Mouse (Mus musculus): ENCODE measurements around the gene Eno4. TPM values are rescaled to one million over a fixed set of nuclear protein-coding genes. Genes with fewer than 3 reads are reported as not detected.
"Not testable (repeated sequence)": the region's sequence is repeated elsewhere in the genome, so short reads cannot be mapped to it uniquely, and the experiment has no call there.

Eno4 gene
- 0.46 and 0.90 TPM in 2 replicates for polyA plus RNA-seq (2016; fragmentation: Nextera tagmentation; extraction: Ambion mirVana)

DNA sequence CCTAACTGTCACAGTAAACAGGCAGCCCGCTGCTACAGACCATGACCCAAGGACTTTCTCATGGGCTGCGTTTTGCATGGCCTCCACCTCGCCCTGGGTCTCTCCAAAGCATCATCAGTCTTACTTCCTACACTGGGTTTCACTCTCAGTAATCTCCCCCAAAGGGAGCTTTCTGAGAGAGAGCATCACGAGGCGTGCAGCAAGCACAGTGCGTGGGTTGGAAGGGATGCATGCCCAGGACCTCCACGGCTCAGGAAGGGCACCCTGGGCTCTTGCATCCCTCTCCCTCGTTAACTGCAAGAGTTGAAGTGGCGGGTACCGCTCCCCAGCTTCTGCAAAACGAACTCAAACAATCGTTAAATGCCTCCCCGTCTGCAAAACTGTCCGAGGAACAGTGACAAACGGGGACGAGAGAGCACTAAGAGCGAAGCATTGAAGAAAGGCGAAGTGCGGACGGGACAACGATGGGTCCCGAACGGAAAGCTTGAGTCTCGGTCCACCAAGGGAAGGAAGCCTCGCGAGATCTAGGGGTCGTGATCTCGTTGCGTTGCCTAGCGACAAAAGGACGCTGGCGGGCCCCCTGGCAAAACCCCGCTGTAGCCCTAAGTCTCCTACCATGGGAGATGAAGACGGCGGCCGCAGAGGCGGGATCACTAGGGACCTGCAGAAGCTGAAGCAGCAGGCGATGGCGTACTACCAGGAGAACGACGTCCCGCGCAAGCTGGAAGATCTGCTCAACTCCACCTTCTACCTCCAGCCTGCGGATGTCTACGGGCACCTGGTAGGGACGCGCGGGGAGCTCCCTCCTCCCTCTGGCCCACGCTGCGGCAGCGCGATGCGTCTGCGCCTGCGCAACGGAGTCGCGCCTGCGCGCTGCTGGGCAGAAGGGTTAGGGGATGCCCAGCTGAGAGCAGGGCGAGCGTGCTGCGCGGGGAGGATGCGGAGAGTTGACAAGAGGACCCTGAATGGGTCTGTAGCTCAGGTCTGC, at the start of gene Eno4, which contains the start of gene Hspa12a:
Gene Eno4, plus strand, starts transcription at position 585 of the 988 bp plus-strand sequence.
Gene Hspa12a, minus strand, starts transcription at position 814 of the 988 bp plus-strand sequence.
- WGBS = under 1% methylated on average over 65 of the region's 65 CpGs
- H3K27me3 ChIP-seq = 0 out of 2 replicates have a peak, but pooled peaks cover 2% of the 10 kb centered on the region
- H3K4me2 ChIP-seq = peak within 1 kb of the TSS; percentile 85
- H3K36me3 ChIP-seq = no peaks in the 10 kb centered on the region
- peak within 1 kb of the TSS; percentile 67 for H3K27ac ChIP-seq
- peak within 1 kb of the TSS; percentile 54 for H3K4me3 ChIP-seq (replicated peaks)
- peak within 1 kb of the TSS; percentile 75 for H3K9ac ChIP-seq (replicated peaks)
- no peaks in the 10 kb centered on the region for H3K9me3 ChIP-seq
- peaks cover 17% of the 10 kb centered on the region for H3K4me1 ChIP-seq (replicated peaks)
- peak; percentile 94 for ATAC-seq (ENCODE audit: insufficient number of reproducible peaks, insufficient read depth, low FRiP score, low TSS enrichment, low read depth)

DNA sequence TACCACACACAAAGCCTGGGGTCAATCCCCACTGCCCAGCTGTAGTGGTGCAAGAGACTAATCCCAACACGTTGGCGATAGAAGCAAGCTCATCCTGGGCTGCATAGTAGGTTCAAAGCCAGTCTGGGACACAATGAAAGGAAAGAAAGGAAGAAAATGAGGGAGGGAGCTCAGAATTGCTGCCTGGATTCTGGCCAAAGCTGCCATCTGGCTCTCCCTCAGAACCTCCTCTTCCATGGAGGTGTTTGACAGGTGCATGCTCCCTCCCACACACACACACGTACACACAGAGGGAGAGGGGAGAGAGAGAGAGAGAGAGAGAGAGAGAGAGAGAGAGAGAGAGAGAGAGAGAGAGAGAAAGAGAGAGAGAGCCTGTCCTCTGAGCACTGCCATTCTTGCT, 47.0 kb upstream of the Eno4 start:
- Histone ChIP-seq H3K27me3 (0 out of 2 replicates have a peak, but pooled peaks cover 3% of the 10 kb centered on the region), H3K4me3 (replicated peaks) (no peak overlapping the region), H3K9me3 (peaks cover 16% of the 10 kb centered on the region), H3K4me1 (replicated peaks) (no peaks in the 10 kb centered on the region), H3K9ac (replicated peaks) (no peak overlapping the region), H3K27ac (no peak overlapping the region), H3K4me2 (no peak overlapping the region), H3K36me3 (no peaks in the 10 kb centered on the region)
- WGBS = 85% methylated on average over 3 of the region's 3 CpGs
- ATAC-seq (ENCODE audit: insufficient number of reproducible peaks, insufficient read depth, low FRiP score, low TSS enrichment, low read depth) = no peak

DNA sequence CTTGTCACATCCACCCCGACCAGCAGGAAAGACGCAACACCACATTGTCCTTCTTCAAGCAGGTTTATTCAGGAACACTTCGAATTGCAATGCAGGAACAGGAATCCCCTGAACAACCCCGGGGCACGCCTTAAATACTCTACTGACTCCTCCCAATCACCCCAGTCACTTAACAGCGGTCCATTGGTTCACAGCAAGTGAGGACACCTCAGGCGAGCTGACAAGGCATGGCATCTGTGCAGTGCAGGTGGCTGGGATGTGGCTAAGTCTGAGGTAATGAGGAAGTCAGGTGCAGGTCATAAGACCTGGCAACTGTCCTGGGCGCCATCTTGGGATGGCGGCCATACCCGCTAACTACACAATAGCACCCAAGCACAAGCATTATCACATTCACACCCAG, 42.8 kb upstream of the Eno4 start:
- H3K4me1 ChIP-seq (replicated peaks); H3K27me3 ChIP-seq; H3K36me3 ChIP-seq; ATAC-seq (ENCODE audit: insufficient number of reproducible peaks, insufficient read depth, low FRiP score, low TSS enrichment, low read depth); H3K4me2 ChIP-seq; H3K9ac ChIP-seq (replicated peaks); H3K4me3 ChIP-seq (replicated peaks); H3K27ac ChIP-seq: not testable (repeated sequence)
- peaks cover 16% of the 10 kb centered on the region for H3K9me3 ChIP-seq
- 90% methylated on average over 10 of the region's 10 CpGs for WGBS

DNA sequence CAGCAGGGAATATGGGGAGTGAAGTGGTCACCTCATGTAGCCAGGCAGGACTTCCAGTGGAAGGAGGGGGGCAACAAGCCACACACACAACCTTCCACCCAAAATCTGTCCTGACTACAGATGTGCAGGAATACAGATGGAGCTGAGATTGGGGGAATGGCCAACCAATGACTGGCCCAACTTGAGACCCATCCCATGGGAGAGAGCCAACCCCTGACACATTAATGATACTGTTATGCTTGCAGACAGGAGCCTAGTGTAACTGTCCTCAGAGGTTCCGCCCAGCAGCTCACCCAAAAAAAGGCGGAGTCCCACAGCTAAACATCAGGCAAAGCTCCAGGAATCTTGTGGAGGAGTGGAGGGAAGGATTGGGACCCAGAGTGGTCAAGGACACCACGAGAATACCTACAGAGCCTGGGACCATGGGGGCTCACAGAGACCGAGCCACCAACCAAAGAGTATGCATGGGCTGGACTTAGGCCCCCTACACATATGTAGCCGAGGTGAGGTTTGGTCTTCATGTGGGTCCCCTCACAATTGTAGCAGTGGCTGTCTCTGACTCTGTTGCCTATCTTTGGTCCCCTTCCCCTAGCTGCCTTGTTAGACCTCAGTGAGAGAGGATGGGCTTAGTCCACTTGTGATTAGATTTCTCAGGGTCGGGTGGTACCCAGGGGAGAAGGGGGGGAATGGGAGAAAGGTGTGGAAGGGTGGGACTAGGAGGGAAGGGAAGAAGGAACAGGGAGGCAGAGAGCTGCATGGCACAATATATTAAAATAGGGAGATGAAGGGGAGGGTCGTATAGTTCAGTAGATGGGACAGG, 39.9 kb upstream of the Eno4 start:
- ATAC-seq (ENCODE audit: insufficient number of reproducible peaks, insufficient read depth, low FRiP score, low TSS enrichment, low read depth) = no peak
- H3K4me3 ChIP-seq (replicated peaks) = peak overlapping the region; percentile 32; the same call in 1 of the 2 replicates
- H3K9me3 ChIP-seq = peaks cover 3% of the 10 kb centered on the region
- no peaks in the 10 kb centered on the region for H3K4me1 ChIP-seq (replicated peaks)
- peak overlapping the region; percentile 55 for H3K4me2 ChIP-seq
- peak overlapping the region; percentile 31; the same call in 1 of the 2 replicates for H3K9ac ChIP-seq (replicated peaks)
- no peaks in the 10 kb centered on the region for H3K36me3 ChIP-seq
- H3K27me3 ChIP-seq = peaks cover 16% of the 10 kb centered on the region; the same call in 1 of the 2 replicates
- 63% methylated on average over 7 of the region's 7 CpGs for WGBS
- H3K27ac ChIP-seq = no peak overlapping the region

DNA sequence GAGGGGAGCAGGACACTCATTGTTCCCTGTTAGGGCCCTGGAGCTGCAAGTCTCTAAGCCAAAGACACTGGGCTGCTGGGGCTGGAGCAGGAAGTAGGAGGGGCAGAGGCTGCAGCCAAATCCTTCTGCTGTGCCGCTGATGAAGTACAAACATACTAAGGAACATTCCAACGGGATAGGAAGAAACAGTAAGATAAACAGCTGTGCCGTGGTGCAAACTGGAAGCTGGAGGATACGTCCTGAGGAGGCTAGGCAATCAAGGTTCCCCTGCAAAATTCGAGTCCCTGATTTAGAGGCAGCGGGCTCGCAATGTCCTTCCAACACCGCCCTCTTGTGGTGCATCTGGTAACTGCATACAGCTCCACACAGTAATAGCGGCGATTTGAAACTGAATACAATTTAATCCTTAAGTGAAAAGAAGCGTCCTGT, 39.3 kb upstream of the Eno4 start:
- ATAC-seq (ENCODE audit: insufficient number of reproducible peaks, insufficient read depth, low FRiP score, low TSS enrichment, low read depth) = peak; percentile 52; the same call in 1 of the 2 replicates
- 2% methylated on average over 11 of the region's 11 CpGs for WGBS
- Histone ChIP-seq H3K36me3 (no peaks in the 10 kb centered on the region), H3K27ac (no peak overlapping the region), H3K4me3 (replicated peaks) (peak overlapping the region; percentile 32), H3K9me3 (no peaks in the 10 kb centered on the region), H3K27me3 (peaks cover 16% of the 10 kb centered on the region; the same call in 1 of the 2 replicates), H3K4me1 (replicated peaks) (no peaks in the 10 kb centered on the region), H3K9ac (replicated peaks) (peak overlapping the region; percentile 31; the same call in 1 of the 2 replicates), H3K4me2 (peak overlapping the region; percentile 55)

DNA sequence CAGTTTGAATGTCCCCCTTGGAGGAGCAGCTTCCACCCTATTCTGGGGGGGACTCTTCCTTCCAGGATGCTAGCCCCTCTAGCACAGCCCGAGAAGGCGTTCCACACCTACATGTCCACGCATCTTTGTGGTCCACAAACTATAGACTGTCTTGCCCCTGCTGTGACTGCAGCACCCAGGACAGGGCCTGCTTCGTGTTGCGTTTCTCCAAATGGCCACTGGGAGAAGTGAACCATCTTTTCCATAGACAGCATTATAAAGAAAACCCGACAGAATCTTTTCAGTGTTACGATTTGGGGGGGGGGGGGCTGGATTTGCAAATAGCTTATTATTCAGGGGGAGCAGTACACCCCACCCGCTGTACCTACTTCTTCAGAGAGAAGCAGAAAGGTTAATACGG, 36.5 kb upstream of the Eno4 start:
- Histone ChIP-seq H3K9ac (replicated peaks) (no peak overlapping the region), H3K4me2 (no peak overlapping the region), H3K27me3 (peaks cover 16% of the 10 kb centered on the region; the same call in 1 of the 2 replicates), H3K27ac (no peak overlapping the region), H3K36me3 (no peaks in the 10 kb centered on the region), H3K9me3 (no peaks in the 10 kb centered on the region), H3K4me3 (replicated peaks) (no peak overlapping the region), H3K4me1 (replicated peaks) (no peaks in the 10 kb centered on the region)
- no peak for ATAC-seq (ENCODE audit: insufficient number of reproducible peaks, insufficient read depth, low FRiP score, low TSS enrichment, low read depth)
- WGBS = 47% methylated on average over 9 of the region's 9 CpGs

DNA sequence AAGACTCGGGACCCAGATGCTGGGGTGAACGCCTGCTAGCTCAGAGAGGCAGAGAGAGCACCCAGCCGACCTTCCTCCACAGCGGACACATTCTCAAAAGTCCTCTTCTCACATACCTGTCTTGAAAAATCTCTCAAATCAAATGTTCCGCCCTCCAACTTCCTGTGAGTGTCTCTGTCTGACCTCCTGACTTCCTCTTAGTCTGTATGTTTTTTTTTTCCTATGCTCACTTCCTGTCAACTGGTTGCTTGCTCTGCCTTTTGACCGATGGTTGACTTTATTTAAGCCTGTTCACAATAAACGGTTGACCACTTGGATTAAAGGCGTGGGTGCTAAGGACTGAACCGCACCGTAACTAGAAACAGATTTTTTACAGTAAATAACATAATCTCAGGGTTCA, 35.2 kb upstream of the Eno4 start:
- Histone ChIP-seq H3K9ac (replicated peaks) (no peak overlapping the region), H3K4me3 (replicated peaks) (no peak overlapping the region), H3K27ac (no peak overlapping the region), H3K36me3 (no peaks in the 10 kb centered on the region), H3K4me2 (no peak overlapping the region), H3K9me3 (no peaks in the 10 kb centered on the region), H3K4me1 (replicated peaks) (no peaks in the 10 kb centered on the region), H3K27me3 (peaks cover 17% of the 10 kb centered on the region)
- no peak for ATAC-seq (ENCODE audit: insufficient number of reproducible peaks, insufficient read depth, low FRiP score, low TSS enrichment, low read depth)
- WGBS = 76% methylated on average over 10 of the region's 10 CpGs

DNA sequence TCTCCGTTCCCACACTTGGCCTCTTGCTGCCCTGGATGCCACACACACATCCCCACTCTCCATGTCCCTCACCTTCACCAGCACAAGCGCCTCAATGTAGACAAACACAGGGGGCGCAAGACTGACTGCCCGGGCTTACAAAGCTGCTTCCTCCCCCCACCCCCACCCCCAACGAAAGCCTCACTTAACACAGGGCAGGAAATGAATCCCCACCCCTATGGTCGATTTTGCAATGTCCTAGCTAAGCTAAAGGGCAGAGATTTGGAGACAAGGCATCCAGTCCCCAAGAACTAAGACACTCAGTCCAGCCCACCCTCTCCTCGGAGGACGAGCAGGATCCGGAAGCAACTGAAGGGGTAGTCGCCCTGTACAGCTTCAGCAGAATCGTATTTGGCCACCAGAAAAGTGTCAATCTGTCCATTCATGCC, 32.3 kb upstream of the Eno4 start:
- 2% methylated on average over 11 of the region's 11 CpGs for WGBS
- ATAC-seq (ENCODE audit: insufficient number of reproducible peaks, insufficient read depth, low FRiP score, low TSS enrichment, low read depth) = peak; percentile 37; the same call in 1 of the 2 replicates
- H3K4me1 ChIP-seq (replicated peaks) = no peaks in the 10 kb centered on the region
- no peaks in the 10 kb centered on the region for H3K9me3 ChIP-seq
- H3K4me3 ChIP-seq (replicated peaks) = peak overlapping the region; percentile 41
- peak overlapping the region; percentile 68 for H3K4me2 ChIP-seq
- no peaks in the 10 kb centered on the region for H3K36me3 ChIP-seq
- peaks cover 18% of the 10 kb centered on the region for H3K27me3 ChIP-seq
- no peak overlapping the region for H3K27ac ChIP-seq
- H3K9ac ChIP-seq (replicated peaks) = peak overlapping the region; percentile 40

DNA sequence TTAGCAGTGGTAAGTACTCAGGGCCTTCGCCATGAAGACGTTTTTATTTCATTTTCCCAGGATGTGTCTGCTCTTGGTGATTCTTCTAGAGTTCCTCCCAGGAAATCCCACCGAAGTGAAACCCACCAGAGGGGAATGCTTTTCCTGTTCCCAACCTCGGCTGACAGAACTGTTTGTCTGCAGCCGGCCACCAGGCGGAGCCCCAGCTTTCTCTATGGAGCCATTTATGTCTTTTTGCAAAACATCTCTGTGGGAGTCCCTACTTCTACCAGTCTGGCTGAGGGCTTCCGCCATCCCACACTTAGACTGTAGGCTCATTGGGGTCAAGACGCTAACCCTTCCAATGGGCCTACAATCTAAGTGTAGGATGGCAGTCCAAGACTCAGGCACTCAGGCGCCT, 31.8 kb upstream of the Eno4 start:
- H3K4me3 ChIP-seq (replicated peaks) = peak overlapping the region; percentile 41
- ATAC-seq (ENCODE audit: insufficient number of reproducible peaks, insufficient read depth, low FRiP score, low TSS enrichment, low read depth) = 0 out of 2 replicates have a peak, but pooled peaks have one; percentile 30
- H3K27ac ChIP-seq = no peak overlapping the region
- no peaks in the 10 kb centered on the region for H3K36me3 ChIP-seq
- WGBS = 10% methylated on average over 9 of the region's 9 CpGs
- H3K9me3 ChIP-seq = no peaks in the 10 kb centered on the region
- no peaks in the 10 kb centered on the region for H3K4me1 ChIP-seq (replicated peaks)
- peaks cover 18% of the 10 kb centered on the region for H3K27me3 ChIP-seq
- H3K4me2 ChIP-seq = peak overlapping the region; percentile 68
- H3K9ac ChIP-seq (replicated peaks) = peak overlapping the region; percentile 40; the same call in 1 of the 2 replicates

DNA sequence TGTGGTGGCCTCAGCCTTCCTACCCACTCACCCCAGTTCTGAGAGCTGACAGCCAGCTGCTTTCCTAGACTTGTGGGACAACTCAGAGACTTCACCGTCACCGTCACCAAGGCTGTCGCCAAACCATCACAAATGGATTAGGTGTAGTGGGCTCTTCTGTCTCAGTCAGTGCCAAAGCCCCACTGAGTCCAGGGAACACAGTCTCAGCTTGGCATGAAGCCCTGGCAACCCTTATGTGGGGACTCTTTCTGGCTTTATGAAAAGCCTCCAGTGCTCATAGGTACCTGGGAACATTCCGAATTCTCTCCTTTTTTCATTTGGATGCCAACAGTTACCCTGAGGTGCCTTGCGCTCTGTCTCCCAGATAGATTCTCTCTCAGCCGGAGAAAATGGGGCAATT, 29.9 kb upstream of the Eno4 start:
- Histone ChIP-seq H3K4me1 (replicated peaks) (peaks cover 4% of the 10 kb centered on the region; the same call in 1 of the 2 replicates), H3K27ac (no peak overlapping the region), H3K4me3 (replicated peaks) (no peak overlapping the region), H3K9me3 (no peaks in the 10 kb centered on the region), H3K36me3 (no peaks in the 10 kb centered on the region), H3K4me2 (no peak overlapping the region), H3K9ac (replicated peaks) (no peak overlapping the region), H3K27me3 (peaks cover 32% of the 10 kb centered on the region)
- 88% methylated on average over 6 of the region's 6 CpGs for WGBS
- ATAC-seq (ENCODE audit: insufficient number of reproducible peaks, insufficient read depth, low FRiP score, low TSS enrichment, low read depth) = no peak
